Mouse (Mus musculus): Measurements from ENCODE around the gene Acd. TPM values are rescaled to one million over a fixed set of nuclear protein-coding genes. Genes with fewer than 3 reads are reported as not detected.
A peak's percentile ranks its signal among the peaks of the same experiment; 100 is the strongest.

Gene Acd
- polyA plus RNA-seq, 1 experiment from 2014 or later: 73.6 TPM

- Histone ChIP-seq H3K27me3 (no peaks in the 10 kb centered on the region), H3K4me1 (no peaks in the 10 kb centered on the region), H3K4me2 (replicated peaks) (no peak overlapping the region), H3K36me3 (peaks cover 16% of the 10 kb centered on the region), H3K4me3 (no peak overlapping the region), H3K27ac (no peak overlapping the region), H3K9me3 (no peaks in the 10 kb centered on the region), H3K9ac (no peak overlapping the region)
- ATAC-seq (ENCODE audit: insufficient number of reproducible peaks, insufficient read depth, low FRiP score, low TSS enrichment): no peak
- WGBS: 11% methylated on average over 3 of the region's 3 CpGs
These were observed 13.2 kb upstream of the Acd start for GRCm38 (mm10) chr8:105714139-105714538.

- ATAC-seq (ENCODE audit: insufficient number of reproducible peaks, insufficient read depth, low FRiP score, low TSS enrichment): no peak
- no peak overlapping the region for H3K4me3 ChIP-seq
- peaks cover 5% of the 10 kb centered on the region for H3K4me1 ChIP-seq
- WGBS: 78% methylated on average over 3 of the region's 3 CpGs
- no peak overlapping the region for H3K27ac ChIP-seq
- H3K9ac ChIP-seq: no peak overlapping the region
- peaks cover 15% of the 10 kb centered on the region for H3K36me3 ChIP-seq
- no peak overlapping the region for H3K4me2 ChIP-seq (replicated peaks)
- H3K27me3 ChIP-seq: no peaks in the 10 kb centered on the region
- H3K9me3 ChIP-seq: no peaks in the 10 kb centered on the region
These were observed 11.4 kb upstream of the Acd start for GRCm38 (mm10) chr8:105712286-105712685.

GRCm38 (mm10) chr8:105709317-105709716 lies 8.4 kb upstream of the Acd start:
- no peaks in the 10 kb centered on the region for H3K9me3 ChIP-seq
- no peak overlapping the region for H3K4me2 ChIP-seq (replicated peaks)
- 0 out of 2 replicates have a peak, but pooled peaks cover 3% of the 10 kb centered on the region for H3K36me3 ChIP-seq
- no peak overlapping the region for H3K4me3 ChIP-seq
- 80% methylated on average over 14 of the region's 14 CpGs for WGBS
- no peaks in the 10 kb centered on the region for H3K27me3 ChIP-seq
- peaks cover 17% of the 10 kb centered on the region for H3K4me1 ChIP-seq
- no peak overlapping the region for H3K9ac ChIP-seq
- H3K27ac ChIP-seq: no peak overlapping the region
- ATAC-seq (ENCODE audit: insufficient number of reproducible peaks, insufficient read depth, low FRiP score, low TSS enrichment): no peak

- Histone ChIP-seq H3K4me3 (no peak overlapping the region), H3K36me3 (peaks cover 9% of the 10 kb centered on the region), H3K27ac (no peak overlapping the region), H3K4me2 (replicated peaks) (peak overlapping the region; percentile 93; the same call in 1 of the 2 replicates), H3K9me3 (no peaks in the 10 kb centered on the region), H3K9ac (no peak overlapping the region), H3K4me1 (peaks cover 17% of the 10 kb centered on the region), H3K27me3 (no peaks in the 10 kb centered on the region)
- WGBS: 91% methylated on average over 8 of the region's 8 CpGs
- no peak for ATAC-seq (ENCODE audit: insufficient number of reproducible peaks, insufficient read depth, low FRiP score, low TSS enrichment)
These were observed 7.8 kb upstream of the Acd start for GRCm38 (mm10) chr8:105708675-105709074.

GRCm38 (mm10) chr8:105707498-105708403 lies 6.8 kb upstream of the Acd start, which contains the start of the genes 4933405L10Rik and Enkd1:
TSS of gene 4933405L10Rik (plus strand) at chr8:105707655.
TSS of gene Enkd1 (minus strand) at chr8:105708210.
- Histone ChIP-seq H3K36me3 (peaks cover 19% of the 10 kb centered on the region), H3K4me2 (replicated peaks) (peak within 1 kb of the TSS; percentile 93), H3K9ac (peak within 1 kb of the TSS; percentile 79), H3K27me3 (no peaks in the 10 kb centered on the region), H3K27ac (peak within 1 kb of the TSS; percentile 41), H3K9me3 (no peaks in the 10 kb centered on the region), H3K4me1 (peaks cover 17% of the 10 kb centered on the region), H3K4me3 (peak within 1 kb of the TSS; percentile 78)
- WGBS: 1% methylated on average over 55 of the region's 55 CpGs
- ATAC-seq (ENCODE audit: insufficient number of reproducible peaks, insufficient read depth, low FRiP score, low TSS enrichment): peak; percentile 75

GRCm38 (mm10) chr8:105706426-105706825 lies 5.5 kb upstream of the Acd start:
- Histone ChIP-seq H3K4me3 (peak overlapping the region; percentile 78), H3K9ac (peak overlapping the region; percentile 79; the same call in 1 of the 2 replicates), H3K4me1 (peaks cover 27% of the 10 kb centered on the region), H3K36me3 (peaks cover 23% of the 10 kb centered on the region), H3K27me3 (no peaks in the 10 kb centered on the region; the same call in 1 of the 2 replicates), H3K9me3 (no peaks in the 10 kb centered on the region), H3K27ac (no peak overlapping the region), H3K4me2 (replicated peaks) (peak overlapping the region; percentile 93)
- no peak for ATAC-seq (ENCODE audit: insufficient number of reproducible peaks, insufficient read depth, low FRiP score, low TSS enrichment)
- WGBS: 80% methylated on average over 12 of the region's 12 CpGs

- no peak for ATAC-seq (ENCODE audit: insufficient number of reproducible peaks, insufficient read depth, low FRiP score, low TSS enrichment)
- Histone ChIP-seq H3K27me3 (no peaks in the 10 kb centered on the region; the same call in 1 of the 2 replicates), H3K27ac (no peak overlapping the region), H3K36me3 (peaks cover 23% of the 10 kb centered on the region), H3K4me3 (no peak overlapping the region), H3K9ac (no peak overlapping the region), H3K4me1 (peaks cover 33% of the 10 kb centered on the region), H3K9me3 (no peaks in the 10 kb centered on the region), H3K4me2 (replicated peaks) (no peak overlapping the region)
- WGBS: 86% methylated on average over 6 of the region's 6 CpGs
These were observed 4.1 kb upstream of the Acd start for GRCm38 (mm10) chr8:105704955-105705354.

GRCm38 (mm10) chr8:105704146-105704812 lies 3.4 kb upstream of the Acd start:
- no peaks in the 10 kb centered on the region; the same call in 1 of the 2 replicates for H3K27me3 ChIP-seq
- WGBS: 91% methylated on average over 34 of the region's 34 CpGs
- no peak overlapping the region for H3K4me3 ChIP-seq
- H3K9me3 ChIP-seq: no peaks in the 10 kb centered on the region
- no peak overlapping the region for H3K4me2 ChIP-seq (replicated peaks)
- H3K27ac ChIP-seq: no peak overlapping the region
- H3K36me3 ChIP-seq: peaks cover 23% of the 10 kb centered on the region
- no peak overlapping the region for H3K9ac ChIP-seq
- ATAC-seq (ENCODE audit: insufficient number of reproducible peaks, insufficient read depth, low FRiP score, low TSS enrichment): no peak
- H3K4me1 ChIP-seq: peaks cover 35% of the 10 kb centered on the region

GRCm38 (mm10) chr8:105702731-105703415 lies 2.0 kb upstream of the Acd start:
- Histone ChIP-seq H3K4me2 (replicated peaks) (no peak overlapping the region), H3K4me1 (peaks cover 32% of the 10 kb centered on the region), H3K9ac (no peak overlapping the region), H3K4me3 (no peak overlapping the region), H3K36me3 (peaks cover 33% of the 10 kb centered on the region), H3K27ac (no peak overlapping the region), H3K27me3 (no peaks in the 10 kb centered on the region; the same call in 1 of the 2 replicates), H3K9me3 (no peaks in the 10 kb centered on the region)
- no peak for ATAC-seq (ENCODE audit: insufficient number of reproducible peaks, insufficient read depth, low FRiP score, low TSS enrichment)
- WGBS: 93% methylated on average over 24 of the region's 24 CpGs

- Histone ChIP-seq H3K9me3 (no peaks in the 10 kb centered on the region), H3K4me2 (replicated peaks) (peak overlapping the region; percentile 90), H3K9ac (peak overlapping the region; percentile 54), H3K27ac (0 out of 2 replicates have a peak overlapping the region, but pooled peaks have one; percentile 90), H3K27me3 (no peaks in the 10 kb centered on the region; the same call in 1 of the 2 replicates), H3K4me1 (peaks cover 27% of the 10 kb centered on the region), H3K4me3 (peak overlapping the region; percentile 71), H3K36me3 (peaks cover 41% of the 10 kb centered on the region)
- WGBS: 49% methylated on average over 18 of the region's 18 CpGs
- no peak for ATAC-seq (ENCODE audit: insufficient number of reproducible peaks, insufficient read depth, low FRiP score, low TSS enrichment)
These were observed 1.1 kb upstream of the Acd start for GRCm38 (mm10) chr8:105702001-105702401.

- no peaks in the 10 kb centered on the region for H3K9me3 ChIP-seq
- ATAC-seq (ENCODE audit: insufficient number of reproducible peaks, insufficient read depth, low FRiP score, low TSS enrichment): peak; percentile 42
- H3K4me3 ChIP-seq: peak overlapping the region; percentile 71
- WGBS: 0% methylated on average over 21 of the region's 21 CpGs
- peak overlapping the region; percentile 54 for H3K9ac ChIP-seq
- H3K27ac ChIP-seq: peak overlapping the region; percentile 90
- peaks cover 17% of the 10 kb centered on the region for H3K4me1 ChIP-seq
- peak overlapping the region; percentile 90 for H3K4me2 ChIP-seq (replicated peaks)
- H3K36me3 ChIP-seq: peaks cover 41% of the 10 kb centered on the region
- peaks cover 1% of the 10 kb centered on the region; the same call in 1 of the 2 replicates for H3K27me3 ChIP-seq
These were observed 336 bp downstream of the Acd start for GRCm38 (mm10) chr8:105700566-105700965.

Measured in embryonic facial prominence, embryonic 12.5 days (tissue).